Mouse (Mus musculus) lung, postnatal 0 days (tissue): Measurements from ENCODE around the gene Cfap45. TPM values are rescaled to one million over a fixed set of nuclear protein-coding genes. Genes with fewer than 3 reads are reported as not detected.

Experiments used
- ATAC-seq: fragments of 200-750 bp; cut with Nextera tagmentation; 2 replicates; pipeline ENCODE4 v1.8.0; 2017; ENCODE audit warnings: moderate library complexity
- DNase-seq: peaks from one replicate; pipeline ENCODE4 v3.0.0-alpha.2; 2016; ENCODE audit warnings: low spot score
- H3K27ac ChIP-seq: fragments of 300-500 bp; sonication (generic); 2 replicates; pipeline ENCODE4 v1.5.1; 2014; ENCODE audit warnings: antibody characterized with exemption, mild to moderate bottlenecking, low read length, mixed read lengths
- H3K27me3 ChIP-seq: fragments of 300-500 bp; sonication (generic); replicated peaks from 2 replicates; pipeline ENCODE4 v1.6.1; 2014; ENCODE audit warnings: low read length, mixed read lengths; ENCODE audit not compliant: insufficient read depth
- H3K36me3 ChIP-seq: fragments of 300-500 bp; sonication (generic); 2 replicates; pipeline ENCODE4 v1.6.1; 2014; ENCODE audit warnings: low read length, mixed read lengths; ENCODE audit not compliant: insufficient read depth
- H3K4me1 ChIP-seq: fragments of 300-500 bp; sonication (generic); 2 replicates; pipeline ENCODE4 v1.6.1; 2014; ENCODE audit warnings: antibody characterized with exemption, low read depth, low read length, mixed read lengths; ENCODE audit not compliant: insufficient read depth
- H3K4me2 ChIP-seq: fragments of 300-500 bp; sonication (generic); replicated peaks from 2 replicates; pipeline ENCODE4 v1.6.1; 2014; ENCODE audit warnings: low read depth, mild to moderate bottlenecking, low read length, moderate library complexity, mixed read lengths
- H3K4me3 ChIP-seq: fragments of 300-500 bp; sonication (generic); 2 replicates; pipeline ENCODE4 v1.5.1; 2014; ENCODE audit warnings: low read depth, low read length
- H3K9ac ChIP-seq: fragments of 300-500 bp; sonication (generic); replicated peaks from 2 replicates; pipeline ENCODE4 v1.6.1; 2014; ENCODE audit warnings: low read depth, mild to moderate bottlenecking
- H3K9me3 ChIP-seq: fragments of 300-500 bp; sonication (generic); 2 replicates; pipeline ENCODE4 v1.6.1; 2016; ENCODE audit warnings: low read length, mixed read lengths
- CTCF ChIP-seq: IDR thresholded peaks from 2 replicates; pipeline ENCODE4 v1.5.1; 2016; ENCODE audit warnings: antibody characterized with exemption, mild to moderate bottlenecking
- EP300 ChIP-seq: IDR thresholded peaks from 2 replicates; pipeline ENCODE4 v1.6.1; 2016; ENCODE audit warnings: antibody characterized with exemption, mild to moderate bottlenecking, control low read depth
- WGBS: fragments of 180-500 bp; shearing (Covaris S2); extraction: QIAGEN DNeasy Blood & Tissue Kit; methylation state at CpG from one replicate; pipeline ENCODE4 v1.1.7; 2014; 5-methylcytosine and 5-hydroxymethylcytosine counted together
- polyA plus RNA-seq: library from polyadenylated mRNA; unstranded; fragments of >200 nt; fragmentation: Nextera tagmentation; extraction: Ambion mirVana; gene quantifications from 2 replicates; pipeline ENCODE4 v1.2.1, GENCODE M21; 2015

Cfap45 gene
- polyA plus RNA-seq, 1 experiment from 2014 or later = 12.2 TPM

DNA sequence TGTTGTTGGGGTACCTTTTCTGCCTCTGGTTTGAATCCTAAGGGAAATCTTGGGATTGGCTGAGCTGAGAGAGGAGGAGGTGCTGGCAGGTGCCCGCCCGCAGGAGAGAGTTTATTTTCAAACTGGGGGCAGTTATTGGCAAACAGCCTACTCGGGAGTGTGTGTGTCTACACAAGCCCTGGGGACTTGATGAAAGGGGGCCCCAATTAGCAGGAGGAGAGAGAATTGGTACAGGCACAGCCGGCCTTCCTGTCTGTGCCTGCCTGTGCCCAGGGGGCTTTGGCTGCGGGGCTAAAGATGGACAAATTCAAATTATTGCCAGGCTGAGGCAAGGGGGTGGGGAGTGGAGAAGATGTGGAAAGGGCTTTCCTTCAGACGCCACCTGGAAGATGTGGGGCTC, 34.8 kb upstream of the Cfap45 start:
- Histone ChIP-seq H3K36me3 (no peaks in the 10 kb centered on the region), H3K4me1 (no peaks in the 10 kb centered on the region), H3K27me3 (no peaks in the 10 kb centered on the region), H3K9me3 (no peaks in the 10 kb centered on the region), H3K27ac (no peak overlapping the region), H3K9ac (no peak overlapping the region), H3K4me3 (no peak overlapping the region), H3K4me2 (no peak overlapping the region)
- no peak for ATAC-seq
- 69% methylated on average over 6 of the region's 6 CpGs for WGBS
- DNase-seq = no peak
- TF ChIP-seq CTCF = no peak
- TF ChIP-seq EP300 = no peak

GRCm38 (mm10) chr1:172486236-172486635, 34.4 kb upstream of the Cfap45 start:
- TF ChIP-seq CTCF (no peak), EP300 (no peak)

DNA sequence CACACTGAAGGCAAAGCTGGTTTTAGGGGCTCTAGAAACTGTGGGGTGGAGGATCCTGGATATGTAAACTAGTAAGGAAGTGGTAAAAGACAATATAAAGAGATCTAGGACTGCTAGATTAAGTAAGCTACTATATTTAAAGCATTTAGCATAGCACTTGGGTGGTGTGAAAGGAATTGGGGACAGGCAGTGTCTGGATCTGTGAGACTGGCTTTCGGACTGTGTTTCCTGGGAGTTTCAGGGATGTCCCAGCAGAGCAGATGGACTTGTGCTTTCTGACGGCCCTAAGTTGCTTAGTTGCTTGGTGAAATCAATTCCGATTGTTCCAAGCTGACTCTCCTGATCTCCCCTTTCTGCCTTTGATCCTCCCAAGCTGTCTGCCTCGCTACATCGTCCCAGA, 34.0 kb upstream of the Cfap45 start:
- Histone ChIP-seq H3K4me2 (no peak overlapping the region), H3K27me3 (no peaks in the 10 kb centered on the region), H3K9ac (no peak overlapping the region), H3K36me3 (no peaks in the 10 kb centered on the region), H3K4me3 (no peak overlapping the region), H3K4me1 (no peaks in the 10 kb centered on the region), H3K9me3 (no peaks in the 10 kb centered on the region), H3K27ac (no peak overlapping the region)
- no peak for TF ChIP-seq EP300
- no peak for TF ChIP-seq CTCF
- WGBS = 92% methylated on average over 5 of the region's 5 CpGs
- DNase-seq = no peak
- no peak for ATAC-seq

More at GRCm38 (mm10) chr1:172486236-172486635, 34.4 kb upstream of the Cfap45 start:
- 53% methylated on average over 4 of the region's 4 CpGs for WGBS
- Histone ChIP-seq H3K36me3 (no peaks in the 10 kb centered on the region), H3K9me3 (no peaks in the 10 kb centered on the region), H3K27me3 (no peaks in the 10 kb centered on the region), H3K4me2 (no peak overlapping the region), H3K4me1 (no peaks in the 10 kb centered on the region), H3K27ac (no peak overlapping the region), H3K4me3 (no peak overlapping the region), H3K9ac (no peak overlapping the region)
- no peak for ATAC-seq
- DNase-seq = no peak

GRCm38 (mm10) chr1:172487859-172488258, 32.7 kb upstream of the Cfap45 start:
- no peak for TF ChIP-seq EP300
- no peak for TF ChIP-seq CTCF
- H3K4me3 ChIP-seq = no peak overlapping the region

DNA sequence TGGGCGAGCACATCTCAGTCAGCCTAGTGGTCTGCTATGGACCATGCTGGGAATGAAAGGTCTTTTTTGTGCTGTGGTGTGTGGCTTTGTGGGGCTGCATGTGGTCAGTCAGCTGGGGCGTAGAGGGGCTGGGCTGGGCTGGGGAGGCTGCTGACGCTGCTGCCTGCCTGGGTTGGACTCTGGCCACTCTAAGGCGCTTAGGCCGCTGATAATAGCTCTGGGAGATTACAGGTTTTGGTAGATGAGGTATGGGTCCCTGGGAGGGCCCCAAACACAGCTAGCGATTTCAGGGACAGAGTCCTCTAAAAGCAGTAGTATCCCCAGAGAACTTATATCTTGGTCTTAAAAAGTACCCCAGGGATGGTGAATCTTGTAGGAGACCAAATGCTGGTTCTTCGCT, 31.8 kb upstream of the Cfap45 start:
- DNase-seq (no peak), ATAC-seq (no peak)
- no peak overlapping the region for H3K27ac ChIP-seq
- 84% methylated on average over 7 of the region's 7 CpGs for WGBS
- H3K36me3 ChIP-seq = no peaks in the 10 kb centered on the region
- H3K4me3 ChIP-seq = no peak overlapping the region
- no peak for TF ChIP-seq CTCF
- TF ChIP-seq EP300 = no peak
- no peaks in the 10 kb centered on the region for H3K27me3 ChIP-seq
- H3K9ac ChIP-seq = no peak overlapping the region
- no peaks in the 10 kb centered on the region for H3K9me3 ChIP-seq
- H3K4me1 ChIP-seq = no peaks in the 10 kb centered on the region
- no peak overlapping the region for H3K4me2 ChIP-seq

More at GRCm38 (mm10) chr1:172487859-172488258, 32.7 kb upstream of the Cfap45 start:
- Histone ChIP-seq H3K36me3 (no peaks in the 10 kb centered on the region), H3K27ac (no peak overlapping the region), H3K9me3 (no peaks in the 10 kb centered on the region), H3K4me1 (no peaks in the 10 kb centered on the region), H3K27me3 (no peaks in the 10 kb centered on the region), H3K4me2 (no peak overlapping the region), H3K9ac (no peak overlapping the region)
- 73% methylated on average over 4 of the region's 4 CpGs for WGBS
- DNase-seq = no peak
- ATAC-seq = no peak

GRCm38 (mm10) chr1:172489585-172490250, 30.9 kb upstream of the Cfap45 start:
- no peaks in the 10 kb centered on the region for H3K4me1 ChIP-seq
- WGBS = 53% methylated on average over 12 of the region's 12 CpGs
- H3K9ac ChIP-seq = no peak overlapping the region

More at GRCm38 (mm10) chr1:172489585-172490250, 30.9 kb upstream of the Cfap45 start:
- Histone ChIP-seq H3K4me2 (peak overlapping the region; percentile 53), H3K36me3 (no peaks in the 10 kb centered on the region), H3K9me3 (no peaks in the 10 kb centered on the region), H3K27ac (no peak overlapping the region), H3K27me3 (no peaks in the 10 kb centered on the region), H3K4me3 (no peak overlapping the region)
- DNase-seq (no peak), ATAC-seq (peak; percentile 48)
- TF ChIP-seq CTCF (no peak), EP300 (no peak)
